Mouse (Mus musculus): ENCODE results near the gene Igfbpl1. TPM values are rescaled to one million over a fixed set of nuclear protein-coding genes. Genes with fewer than 3 reads are reported as not detected.

The Igfbpl1 gene
- total RNA-seq (2021) = not detected
- long read RNA-seq, experiment 1 = 0 reads
- long read RNA-seq, experiment 2 = 0 reads

GRCm38 (mm10) chr4:45826275-45827040 lies at the start of gene Igfbpl1:
TSS of gene Igfbpl1 (minus strand) at chr4:45826923.
- no peak for DNase-seq
- intact Hi-C loops (cut with DNase I; ENCODE audit: low total_unique reads) = no loop called here

- DNase-seq = no peak
- intact Hi-C loops (cut with DNase I; ENCODE audit: low total_unique reads) = no loop called here
Observed at GRCm38 (mm10) chr4:45872147-45872546, 45.4 kb upstream of the Igfbpl1 start.

GRCm38 (mm10) chr4:45869021-45869815 lies 42.5 kb upstream of the Igfbpl1 start:
- intact Hi-C loops (cut with DNase I; ENCODE audit: low total_unique reads) = no loop called here
- no peak for DNase-seq

- intact Hi-C loops (cut with DNase I; ENCODE audit: low total_unique reads) = no loop called here
- DNase-seq = no peak
Observed at GRCm38 (mm10) chr4:45867416-45867815, 40.7 kb upstream of the Igfbpl1 start.

GRCm38 (mm10) chr4:45861160-45861559 lies 34.4 kb upstream of the Igfbpl1 start:
- intact Hi-C loops (cut with DNase I; ENCODE audit: low total_unique reads) = no loop called here
- no peak for DNase-seq

GRCm38 (mm10) chr4:45855803-45856424 lies 29.2 kb upstream of the Igfbpl1 start:
- DNase-seq = peak; percentile 72
- intact Hi-C loops (cut with DNase I; ENCODE audit: low total_unique reads) = loop anchor here (5.0 to 10.0 kb wide), 3 partner anchors 39 to 439 kb away; partner anchors contain the start of gene Shb

GRCm38 (mm10) chr4:45853496-45854246 lies 26.9 kb upstream of the Igfbpl1 start:
- intact Hi-C loops (cut with DNase I; ENCODE audit: low total_unique reads) = loop anchor here (10.0 kb wide), 1 partner anchor 319 kb away; the partner anchor contains the start of gene Shb
- DNase-seq = no peak

- intact Hi-C loops (cut with DNase I; ENCODE audit: low total_unique reads) = loop anchor here (10.0 kb wide), 1 partner anchor 317 kb away; the partner anchor contains the start of gene Shb
Observed at GRCm38 (mm10) chr4:45851640-45852051, 24.9 kb upstream of the Igfbpl1 start.

GRCm38 (mm10) chr4:45849419-45849818 lies 22.7 kb upstream of the Igfbpl1 start:
- intact Hi-C loops (cut with DNase I; ENCODE audit: low total_unique reads) = no loop called here
- DNase-seq = no peak

More at GRCm38 (mm10) chr4:45851640-45852051, 24.9 kb upstream of the Igfbpl1 start:
- peak; percentile 72 for DNase-seq

GRCm38 (mm10) chr4:45848825-45849156 lies 22.1 kb upstream of the Igfbpl1 start:
- intact Hi-C loops (cut with DNase I; ENCODE audit: low total_unique reads) = no loop called here
- no peak for DNase-seq

- intact Hi-C loops (cut with DNase I; ENCODE audit: low total_unique reads) = no loop called here
- no peak for DNase-seq
Observed at GRCm38 (mm10) chr4:45848109-45848824, 21.5 kb upstream of the Igfbpl1 start, which contains the start of gene Stra6l. TSS of gene Stra6l (plus strand) at chr4:45848664.

- DNase-seq = no peak
- intact Hi-C loops (cut with DNase I; ENCODE audit: low total_unique reads) = no loop called here
Observed at GRCm38 (mm10) chr4:45846263-45846662, 19.5 kb upstream of the Igfbpl1 start.

GRCm38 (mm10) chr4:45844355-45844754 lies 17.6 kb upstream of the Igfbpl1 start:
- intact Hi-C loops (cut with DNase I; ENCODE audit: low total_unique reads) = no loop called here
- DNase-seq = no peak

- DNase-seq = no peak
- intact Hi-C loops (cut with DNase I; ENCODE audit: low total_unique reads) = no loop called here
Observed at GRCm38 (mm10) chr4:45833461-45833860, 6.7 kb upstream of the Igfbpl1 start.

- intact Hi-C loops (cut with DNase I; ENCODE audit: low total_unique reads) = no loop called here
- DNase-seq = no peak
Observed at GRCm38 (mm10) chr4:45831996-45832395, 5.3 kb upstream of the Igfbpl1 start.

- intact Hi-C loops (cut with DNase I; ENCODE audit: low total_unique reads) = no loop called here
- no peak for DNase-seq
Observed at GRCm38 (mm10) chr4:45829907-45830759, 3.4 kb upstream of the Igfbpl1 start.

GRCm38 (mm10) chr4:45824761-45825556 lies 1.8 kb downstream of the Igfbpl1 start:
- DNase-seq = no peak
- intact Hi-C loops (cut with DNase I; ENCODE audit: low total_unique reads) = no loop called here

Data from gastrocnemius, postnatal 14 days (tissue).